Mouse (Mus musculus): ENCODE data around the gene Fads6. TPM values are rescaled to one million over a fixed set of nuclear protein-coding genes. Genes with fewer than 3 reads are reported as not detected.
A peak's percentile ranks its signal among the peaks of the same experiment; 100 is the strongest.

Fads6 gene
- polyA plus RNA-seq, 1 experiment from 2014 or later = 1.3 TPM

DNA sequence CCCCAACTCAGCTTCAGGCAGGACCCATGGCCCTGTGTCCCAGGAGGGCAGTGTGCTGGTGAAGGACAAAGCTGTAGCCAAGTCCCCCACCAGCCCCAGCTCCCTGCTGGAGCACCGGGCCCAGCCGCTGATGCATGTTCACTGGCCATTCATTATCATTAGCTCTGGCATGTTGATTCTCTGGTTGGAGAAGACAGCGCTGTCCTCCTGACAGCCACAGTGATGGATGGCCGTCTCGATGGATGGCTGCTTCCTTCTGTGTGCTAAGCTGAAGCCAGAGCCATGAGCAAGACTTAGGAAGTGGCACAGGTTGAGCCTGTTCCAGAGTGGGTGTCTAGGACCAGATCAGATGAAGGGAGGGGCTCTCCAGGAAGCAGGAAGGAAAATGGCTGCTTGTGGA, 60.9 kb downstream of the Fads6 start:
- no peak overlapping the region for H3K4me2 ChIP-seq (replicated peaks; ENCODE audit: low read depth, low read length)
- no peak overlapping the region for H3K9ac ChIP-seq (replicated peaks; ENCODE audit: low read depth, low read length)
- 8% methylated on average over 5 of the region's 5 CpGs for WGBS
- no peak overlapping the region for H3K4me3 ChIP-seq (ENCODE audit: low read depth, low read length)
- H3K27me3 ChIP-seq (ENCODE audit: control insufficient read depth, insufficient read depth, low read length) = no peaks in the 10 kb centered on the region
- no peaks in the 10 kb centered on the region for H3K36me3 ChIP-seq (ENCODE audit: control insufficient read depth, insufficient read depth, low read length)
- no peak for ATAC-seq (ENCODE audit: insufficient number of reproducible peaks, insufficient read depth, low FRiP score, low read depth)
- H3K9me3 ChIP-seq (ENCODE audit: control insufficient read depth, low read depth, low read length) = no peaks in the 10 kb centered on the region
- no peak overlapping the region for H3K27ac ChIP-seq (ENCODE audit: low read length)
- H3K4me1 ChIP-seq (ENCODE audit: control insufficient read depth, insufficient read depth, low read length) = peaks cover 18% of the 10 kb centered on the region

GRCm38 (mm10) chr11:115234320-115235044, 63.0 kb downstream of the Fads6 start:
- ATAC-seq (ENCODE audit: insufficient number of reproducible peaks, insufficient read depth, low FRiP score, low read depth) = no peak

GRCm38 (mm10) chr11:115233526-115234290, 63.8 kb downstream of the Fads6 start:
- WGBS = 58% methylated on average over 20 of the region's 20 CpGs
- no peak overlapping the region for H3K27ac ChIP-seq (ENCODE audit: low read length)
- no peaks in the 10 kb centered on the region for H3K36me3 ChIP-seq (ENCODE audit: control insufficient read depth, insufficient read depth, low read length)
- H3K9ac ChIP-seq (replicated peaks; ENCODE audit: low read depth, low read length) = no peak overlapping the region
- no peaks in the 10 kb centered on the region for H3K9me3 ChIP-seq (ENCODE audit: control insufficient read depth, low read depth, low read length)
- no peak for ATAC-seq (ENCODE audit: insufficient number of reproducible peaks, insufficient read depth, low FRiP score, low read depth)
- H3K4me3 ChIP-seq (ENCODE audit: low read depth, low read length) = no peak overlapping the region
- H3K4me2 ChIP-seq (replicated peaks; ENCODE audit: low read depth, low read length) = no peak overlapping the region
- no peaks in the 10 kb centered on the region for H3K27me3 ChIP-seq (ENCODE audit: control insufficient read depth, insufficient read depth, low read length)
- peaks cover 23% of the 10 kb centered on the region for H3K4me1 ChIP-seq (ENCODE audit: control insufficient read depth, insufficient read depth, low read length)

More at GRCm38 (mm10) chr11:115234320-115235044, 63.0 kb downstream of the Fads6 start:
- Histone ChIP-seq H3K27ac (ENCODE audit: low read length) (no peak overlapping the region), H3K27me3 (ENCODE audit: control insufficient read depth, insufficient read depth, low read length) (no peaks in the 10 kb centered on the region), H3K9ac (replicated peaks; ENCODE audit: low read depth, low read length) (no peak overlapping the region), H3K4me3 (ENCODE audit: low read depth, low read length) (no peak overlapping the region), H3K4me2 (replicated peaks; ENCODE audit: low read depth, low read length) (no peak overlapping the region), H3K9me3 (ENCODE audit: control insufficient read depth, low read depth, low read length) (no peaks in the 10 kb centered on the region), H3K36me3 (ENCODE audit: control insufficient read depth, insufficient read depth, low read length) (no peaks in the 10 kb centered on the region), H3K4me1 (ENCODE audit: control insufficient read depth, insufficient read depth, low read length) (peaks cover 23% of the 10 kb centered on the region)
- WGBS = 76% methylated on average over 15 of the region's 15 CpGs

GRCm38 (mm10) chr11:115232889-115233288, 64.6 kb downstream of the Fads6 start:
- no peaks in the 10 kb centered on the region for H3K27me3 ChIP-seq (ENCODE audit: control insufficient read depth, insufficient read depth, low read length)
- ATAC-seq (ENCODE audit: insufficient number of reproducible peaks, insufficient read depth, low FRiP score, low read depth) = no peak
- H3K27ac ChIP-seq (ENCODE audit: low read length) = no peak overlapping the region
- H3K9me3 ChIP-seq (ENCODE audit: control insufficient read depth, low read depth, low read length) = no peaks in the 10 kb centered on the region
- H3K4me2 ChIP-seq (replicated peaks; ENCODE audit: low read depth, low read length) = no peak overlapping the region
- H3K4me1 ChIP-seq (ENCODE audit: control insufficient read depth, insufficient read depth, low read length) = peaks cover 23% of the 10 kb centered on the region
- 77% methylated on average over 5 of the region's 5 CpGs for WGBS
- no peak overlapping the region for H3K9ac ChIP-seq (replicated peaks; ENCODE audit: low read depth, low read length)
- no peak overlapping the region for H3K4me3 ChIP-seq (ENCODE audit: low read depth, low read length)
- H3K36me3 ChIP-seq (ENCODE audit: control insufficient read depth, insufficient read depth, low read length) = no peaks in the 10 kb centered on the region

DNA sequence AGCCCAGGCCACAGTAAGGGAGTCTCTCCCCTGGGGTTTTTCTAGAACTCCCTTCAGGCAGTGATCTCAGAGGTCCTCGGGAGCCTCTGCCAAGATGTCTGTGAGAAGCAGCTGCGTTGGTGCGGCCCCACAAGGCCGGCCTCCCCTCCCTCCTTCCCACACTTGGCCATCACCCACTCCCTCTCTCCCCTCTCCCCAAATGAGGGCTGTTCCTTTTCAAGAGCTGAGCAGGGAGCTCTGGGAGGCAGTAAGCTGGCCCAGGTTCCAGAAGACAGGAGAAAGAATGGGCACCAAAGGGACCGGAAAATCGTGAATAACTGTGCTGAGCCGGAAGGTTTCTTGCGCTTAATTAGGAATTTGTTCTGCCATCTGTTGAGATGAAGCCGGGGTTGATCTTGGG, 65.5 kb downstream of the Fads6 start:
- 43% methylated on average over 9 of the region's 9 CpGs for WGBS
- H3K27ac ChIP-seq (ENCODE audit: low read length) = peak overlapping the region; percentile 52; the same call in 1 of the 2 replicates
- H3K27me3 ChIP-seq (ENCODE audit: control insufficient read depth, insufficient read depth, low read length) = no peaks in the 10 kb centered on the region
- no peaks in the 10 kb centered on the region for H3K9me3 ChIP-seq (ENCODE audit: control insufficient read depth, low read depth, low read length)
- H3K4me2 ChIP-seq (replicated peaks; ENCODE audit: low read depth, low read length) = no peak overlapping the region
- no peak for ATAC-seq (ENCODE audit: insufficient number of reproducible peaks, insufficient read depth, low FRiP score, low read depth)
- no peaks in the 10 kb centered on the region for H3K36me3 ChIP-seq (ENCODE audit: control insufficient read depth, insufficient read depth, low read length)
- peaks cover 23% of the 10 kb centered on the region for H3K4me1 ChIP-seq (ENCODE audit: control insufficient read depth, insufficient read depth, low read length)
- no peak overlapping the region for H3K4me3 ChIP-seq (ENCODE audit: low read depth, low read length)
- H3K9ac ChIP-seq (replicated peaks; ENCODE audit: low read depth, low read length) = no peak overlapping the region

DNA sequence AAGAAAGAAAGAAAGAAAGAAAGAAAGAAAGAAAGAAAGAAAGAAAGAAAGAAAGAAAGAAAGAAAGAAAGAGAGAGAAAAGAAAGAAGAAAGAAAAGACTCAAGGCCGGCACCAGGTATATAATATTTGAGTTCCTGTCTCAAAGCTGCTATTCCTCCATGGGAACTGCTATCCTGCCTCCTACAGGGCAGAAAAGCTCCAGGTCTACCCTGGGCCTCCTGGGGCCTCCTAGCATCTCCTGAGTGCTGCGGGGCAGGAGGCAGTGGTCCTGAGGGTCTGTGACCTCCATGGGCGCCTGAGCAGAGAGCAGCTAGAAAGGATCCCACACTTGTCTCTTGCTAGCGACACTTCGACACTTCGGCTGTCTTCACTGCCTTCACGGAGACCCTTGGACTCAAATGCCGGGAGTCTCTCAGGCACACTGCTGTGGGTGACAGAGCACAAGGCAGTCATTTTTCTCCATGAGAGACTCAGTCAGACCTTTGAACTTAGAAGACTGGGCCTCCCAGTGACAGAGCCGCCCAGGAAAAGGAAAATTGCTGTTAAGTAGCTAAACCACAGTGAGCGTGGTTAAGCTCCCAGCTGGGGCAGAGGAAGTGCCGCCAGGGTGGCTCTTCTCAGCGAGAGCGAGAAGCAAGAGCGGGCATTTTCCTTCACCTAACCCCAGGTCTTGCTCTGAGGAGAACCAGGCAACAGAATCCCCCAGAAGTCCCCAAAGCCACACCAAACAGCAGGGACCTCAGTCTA, 66.1 kb downstream of the Fads6 start:
- H3K36me3 ChIP-seq (ENCODE audit: control insufficient read depth, insufficient read depth, low read length) = no peaks in the 10 kb centered on the region
- H3K9ac ChIP-seq (replicated peaks; ENCODE audit: low read depth, low read length) = no peak overlapping the region
- H3K4me2 ChIP-seq (replicated peaks; ENCODE audit: low read depth, low read length) = 0 out of 2 replicates have a peak overlapping the region, but pooled peaks have one; percentile 5
- WGBS = 43% methylated on average over 14 of the region's 14 CpGs
- no peaks in the 10 kb centered on the region for H3K27me3 ChIP-seq (ENCODE audit: control insufficient read depth, insufficient read depth, low read length)
- no peaks in the 10 kb centered on the region for H3K9me3 ChIP-seq (ENCODE audit: control insufficient read depth, low read depth, low read length)
- H3K27ac ChIP-seq (ENCODE audit: low read length) = peak overlapping the region; percentile 52; the same call in 1 of the 2 replicates
- peaks cover 20% of the 10 kb centered on the region for H3K4me1 ChIP-seq (ENCODE audit: control insufficient read depth, insufficient read depth, low read length)
- H3K4me3 ChIP-seq (ENCODE audit: low read depth, low read length) = no peak overlapping the region
- ATAC-seq (ENCODE audit: insufficient number of reproducible peaks, insufficient read depth, low FRiP score, low read depth) = no peak

Small RNA genes lying within 50 kb of the gene (microRNA-seq; reads per million reads assigned to microRNA genes)
- gene Gm25837 = not detected

Other genes with a start within 250 kb of the Fads6 start
- not detected in 2 replicates for gene Cd300ld3, start 249.3 kb downstream of the Fads6 start, polyA plus RNA-seq (2014; fragmentation: Nextera tagmentation; extraction: Ambion mirVana)
- gene Cd300e, start 235.5 kb downstream of the Fads6 start, polyA plus RNA-seq (2014; fragmentation: Nextera tagmentation; extraction: Ambion mirVana) = 0.12 TPM in 1 of 2 replicates, not detected in the other
- 1.3 and 1.5 TPM in 2 replicates for gene Rab37, start 206.2 kb downstream of the Fads6 start, polyA plus RNA-seq (2014; fragmentation: Nextera tagmentation; extraction: Ambion mirVana)
- 0.33 and 0.48 TPM in 2 replicates for gene Cd300lf, start 163.7 kb downstream of the Fads6 start, polyA plus RNA-seq (2014; fragmentation: Nextera tagmentation; extraction: Ambion mirVana)
- 105 and 114 TPM in 2 replicates for gene Slc9a3r1, start 134.3 kb downstream of the Fads6 start, polyA plus RNA-seq (2014; fragmentation: Nextera tagmentation; extraction: Ambion mirVana)
- gene Tmem104, start 110.2 kb downstream of the Fads6 start, polyA plus RNA-seq (2014; fragmentation: Nextera tagmentation; extraction: Ambion mirVana) = 10.5 and 13.2 TPM in 2 replicates
- gene Nat9, start 109.8 kb downstream of the Fads6 start, polyA plus RNA-seq (2014; fragmentation: Nextera tagmentation; extraction: Ambion mirVana) = 18.3 and 20.1 TPM in 2 replicates
- gene Grin2c, start 30.4 kb downstream of the Fads6 start, polyA plus RNA-seq (2014; fragmentation: Nextera tagmentation; extraction: Ambion mirVana) = not detected in 2 replicates
- gene Fdxr, start 20.6 kb downstream of the Fads6 start, polyA plus RNA-seq (2014; fragmentation: Nextera tagmentation; extraction: Ambion mirVana) = 11.5 and 13.3 TPM in 2 replicates
- not detected in 2 replicates for gene Otop2, start 9.5 kb upstream of the Fads6 start, polyA plus RNA-seq (2014; fragmentation: Nextera tagmentation; extraction: Ambion mirVana)
- 0.10 TPM in 1 of 2 replicates, not detected in the other for gene Ush1g, start 24.4 kb upstream of the Fads6 start, polyA plus RNA-seq (2014; fragmentation: Nextera tagmentation; extraction: Ambion mirVana)
- 1.0 and 1.2 TPM in 2 replicates for gene Otop3, start 37.1 kb upstream of the Fads6 start, polyA plus RNA-seq (2014; fragmentation: Nextera tagmentation; extraction: Ambion mirVana)
- 21.0 and 24.4 TPM in 2 replicates for gene Hid1, start 70.1 kb upstream of the Fads6 start, polyA plus RNA-seq (2014; fragmentation: Nextera tagmentation; extraction: Ambion mirVana)
- 12.6 and 13.0 TPM in 2 replicates for gene Cdr2l, start 84.3 kb upstream of the Fads6 start, polyA plus RNA-seq (2014; fragmentation: Nextera tagmentation; extraction: Ambion mirVana)
- gene Mrpl58, start 106.1 kb upstream of the Fads6 start, polyA plus RNA-seq (2014; fragmentation: Nextera tagmentation; extraction: Ambion mirVana) = 206 and 208 TPM in 2 replicates
- gene Atp5h, start 122.3 kb upstream of the Fads6 start, polyA plus RNA-seq (2014; fragmentation: Nextera tagmentation; extraction: Ambion mirVana) = 832 and 848 TPM in 2 replicates
- 9.5 and 12.3 TPM in 2 replicates for gene Kctd2, start 122.5 kb upstream of the Fads6 start, polyA plus RNA-seq (2014; fragmentation: Nextera tagmentation; extraction: Ambion mirVana)
- not detected in 2 replicates for gene Trim80, start 142.9 kb upstream of the Fads6 start, polyA plus RNA-seq (2014; fragmentation: Nextera tagmentation; extraction: Ambion mirVana)
- 0.32 and 1.0 TPM in 2 replicates for gene Slc16a5, start 164.8 kb upstream of the Fads6 start, polyA plus RNA-seq (2014; fragmentation: Nextera tagmentation; extraction: Ambion mirVana)
- gene Armc7, start 178.0 kb upstream of the Fads6 start, polyA plus RNA-seq (2014; fragmentation: Nextera tagmentation; extraction: Ambion mirVana) = 5.7 and 8.0 TPM in 2 replicates
- gene Nt5c, start 194.2 kb upstream of the Fads6 start, polyA plus RNA-seq (2014; fragmentation: Nextera tagmentation; extraction: Ambion mirVana) = 111 and 121 TPM in 2 replicates
- gene Jpt1, start 216.7 kb upstream of the Fads6 start, polyA plus RNA-seq (2014; fragmentation: Nextera tagmentation; extraction: Ambion mirVana) = 529 and 563 TPM in 2 replicates
- 984 and 994 TPM in 2 replicates for gene Sumo2, start 238.6 kb upstream of the Fads6 start, polyA plus RNA-seq (2014; fragmentation: Nextera tagmentation; extraction: Ambion mirVana)

Data from stomach, embryonic 14.5 days (tissue).